Mouse (Mus musculus) inflammation-experienced regulatory T-cells, adult 6 months (primary cell): ENCODE data around the gene Anp32b. TPM values are rescaled to one million over a fixed set of nuclear protein-coding genes. Genes with fewer than 3 reads are reported as not detected.
A peak's percentile ranks its signal among the peaks of the same experiment; 100 is the strongest.

Experiments
- ATAC-seq: one replicate; pipeline ENCODE4 v1.8.0; 2017
- polyA plus RNA-seq, 3 experiments: library from polyadenylated mRNA; unstranded; fragments of 100-300 nt; shearing (Covaris generic); gene quantifications; one replicate each; pipeline ENCODE4 v1.2.1; 2017

The Anp32b gene
- polyA plus RNA-seq, 3 experiments from 2014 or later, result 46.4 to 53.4 (median 46.5) TPM

DNA sequence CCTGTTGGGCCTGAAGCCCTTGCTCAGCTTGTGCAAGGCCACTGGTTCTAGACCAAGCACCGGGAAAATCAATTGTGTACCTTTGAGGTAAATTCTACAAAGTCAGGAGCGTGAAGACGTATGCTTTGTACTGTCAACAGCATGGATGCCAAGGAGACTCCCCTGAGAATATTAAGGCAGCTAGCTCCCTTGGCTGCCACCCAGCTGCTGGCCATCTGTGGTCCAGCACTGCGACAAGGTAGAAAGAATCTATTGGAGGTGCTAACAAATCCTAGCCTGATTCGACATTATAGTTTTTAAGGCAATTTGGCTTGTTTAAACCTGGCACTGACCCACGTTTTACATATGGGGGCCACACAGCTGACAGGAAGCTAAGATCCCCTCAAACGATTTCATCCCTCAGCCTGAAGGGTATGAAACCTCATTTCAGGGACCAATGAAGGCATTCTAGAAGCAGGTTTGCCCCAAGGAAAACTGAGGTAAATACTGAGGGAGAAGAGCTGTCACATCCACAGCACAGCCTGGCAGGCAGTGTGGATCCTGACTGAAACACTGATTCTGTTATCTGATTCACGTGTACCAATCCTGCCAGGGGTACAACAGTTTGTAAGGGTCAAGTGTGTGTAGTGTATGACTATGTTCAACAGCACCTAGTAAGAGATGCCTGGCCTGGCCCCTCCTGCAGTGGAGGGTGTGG, 54.8 kb downstream of the Anp32b start:
- no peak for ATAC-seq

- ATAC-seq, result peak; percentile 75
Measured at GRCm38 (mm10) chr4:46506801-46507610, 56.3 kb downstream of the Anp32b start.

DNA sequence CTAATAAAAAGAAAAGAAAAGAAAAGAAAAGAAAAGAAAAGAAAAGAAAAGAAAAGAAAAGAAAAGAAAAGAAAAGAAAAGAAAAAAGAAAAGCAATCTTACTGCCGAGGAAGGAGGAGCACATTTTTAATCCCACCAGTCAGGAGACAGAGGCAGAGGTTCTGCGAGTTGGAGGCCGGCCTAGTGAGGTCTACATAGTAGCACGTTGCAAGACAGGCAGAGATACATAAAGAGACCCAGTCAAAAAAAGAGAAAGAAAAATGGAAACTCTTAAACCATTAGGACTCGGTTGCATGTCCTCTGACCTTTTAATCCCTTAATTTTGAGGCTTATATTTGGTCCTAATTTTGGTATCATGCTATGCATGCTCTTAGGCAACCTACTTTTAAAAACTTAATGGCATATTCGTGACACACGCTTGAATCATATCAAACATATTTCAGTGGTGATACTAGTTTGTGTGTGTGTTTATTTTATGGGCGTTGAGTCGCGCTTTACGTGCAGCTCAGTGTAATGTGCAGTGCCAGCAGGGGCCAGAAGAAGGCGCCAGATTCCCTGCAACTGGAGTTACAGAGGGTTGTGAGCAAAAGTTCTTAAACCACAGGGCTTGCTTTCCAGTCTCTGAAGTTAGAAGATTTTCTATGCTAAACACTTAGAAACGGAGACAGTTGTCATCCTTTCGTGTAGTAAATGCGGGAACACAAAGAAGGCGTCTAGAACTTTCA, 57.2 kb downstream of the Anp32b start:
- ATAC-seq, result peak; percentile 76

DNA sequence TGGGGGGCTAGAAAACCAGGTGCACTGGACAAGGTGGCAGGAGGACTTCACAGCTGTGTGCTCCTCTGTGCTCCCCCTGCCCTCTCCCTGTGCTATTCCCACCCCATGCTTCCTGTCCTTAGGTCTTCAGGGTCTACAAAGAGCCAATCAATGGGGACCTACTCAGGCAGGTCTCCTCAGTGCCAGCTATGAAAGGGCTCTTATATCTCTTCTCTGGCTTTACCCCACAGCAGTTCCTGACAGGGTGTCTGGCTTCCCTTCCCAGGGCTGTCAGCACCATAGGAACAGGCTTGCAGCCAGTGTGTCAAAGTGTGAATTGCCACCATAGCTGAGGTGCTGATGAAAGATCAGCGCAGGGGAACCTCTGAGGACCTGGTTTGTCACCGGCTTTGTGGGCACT, 69.8 kb downstream of the Anp32b start:
- ATAC-seq, result no peak

- no peak for ATAC-seq
Measured at GRCm38 (mm10) chr4:46521457-46521856, 70.8 kb downstream of the Anp32b start.

Other genes with a start within 250 kb of the Anp32b start
- not detected for gene Foxe1, start 107.3 kb upstream of the Anp32b start, polyA plus RNA-seq
- 10 to 100 TPM in 2 of 3 experiments, 1 to 10 TPM in 1; 8.1 to 18.0 (median 15.4) TPM for gene Trmo, start 61.5 kb upstream of the Anp32b start, polyA plus RNA-seq
- gene Hemgn, start 37.4 kb upstream of the Anp32b start, polyA plus RNA-seq, result under 1 TPM in 2 of 3 experiments, not detected in 1; 0.15 to 0.32 TPM
- 10 to 100 TPM; 63.1 to 97.7 (median 70.1) TPM for gene Nans, start 38.3 kb downstream of the Anp32b start, polyA plus RNA-seq
- 10 to 100 TPM; 19.2 to 34.4 (median 32.0) TPM for gene Trim14, start 85.2 kb downstream of the Anp32b start, polyA plus RNA-seq
- 100 to 1,000 TPM in 2 of 3 experiments, 10 to 100 TPM in 1; 81.9 to 140 (median 126) TPM for gene Coro2a, start 151.3 kb downstream of the Anp32b start, polyA plus RNA-seq
- 1 to 10 TPM in 1 of 3 experiments, under 1 TPM in 2; 0.12 to 1.3 (median 0.34) TPM for gene Tbc1d2, start 199.3 kb downstream of the Anp32b start, polyA plus RNA-seq